Mouse (Mus musculus): ENCODE measurements around the gene Rab36. TPM values are rescaled to one million over a fixed set of nuclear protein-coding genes. Genes with fewer than 3 reads are reported as not detected.

Gene Rab36
- total and polyA plus RNA-seq, 2 experiments, result 0.18 to 0.70 TPM

DNA sequence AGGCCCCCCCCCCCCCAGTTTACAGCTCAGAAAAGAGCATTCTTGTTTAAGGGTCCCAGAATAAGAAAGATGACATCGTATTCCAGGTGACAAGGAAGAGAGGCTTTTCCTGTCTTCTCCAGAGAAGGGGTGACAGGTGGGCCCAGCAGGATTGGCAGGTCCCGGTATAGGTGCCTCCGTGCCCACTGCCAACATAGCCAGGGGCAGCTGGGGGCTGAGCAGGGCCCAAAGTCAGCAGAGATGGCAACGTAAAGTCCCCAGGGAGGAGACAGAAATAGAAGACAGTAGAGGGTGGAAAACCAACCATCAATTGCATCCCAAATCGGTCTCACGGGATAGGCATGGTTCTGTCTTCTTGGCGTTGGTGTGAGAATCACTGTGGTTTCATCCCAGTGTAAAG, 11.9 kb downstream of the Rab36 start:
- Histone ChIP-seq H3K27me3 (ENCODE audit: control insufficient read depth, insufficient read depth, low read length) (no peaks in the 10 kb centered on the region), H3K4me1 (ENCODE audit: control insufficient read depth, insufficient read depth, low read length) (peaks cover 34% of the 10 kb centered on the region), H3K79me2 (ENCODE audit: control insufficient read depth, insufficient read depth, low read length) (peaks cover 7% of the 10 kb centered on the region; the same call in 1 of the 2 replicates), H3K4me3 (ENCODE audit: insufficient read depth, low read depth, low read length) (no peak overlapping the region), H3K27ac (replicated peaks; ENCODE audit: insufficient read depth, low read depth, low read length) (no peak overlapping the region), H3K36me3 (ENCODE audit: control insufficient read depth, insufficient read depth, low read length) (no peaks in the 10 kb centered on the region), H3K9ac (ENCODE audit: low read depth, low read length) (no peak overlapping the region)
- DNase-seq (ENCODE audit: extremely low read depth, low read depth, low spot score), result no peak
- no peak for TF ChIP-seq CTCF (IDR thresholded peaks at IDR 0.05; ENCODE audit: low read depth, low read length)
- TF ChIP-seq POLR2A (IDR thresholded peaks at IDR 0.05; ENCODE audit: extremely low read depth, insufficient read depth, low read length), result no peak
- WGBS, result 98% methylated on average over 7 of the region's 7 CpGs

DNA sequence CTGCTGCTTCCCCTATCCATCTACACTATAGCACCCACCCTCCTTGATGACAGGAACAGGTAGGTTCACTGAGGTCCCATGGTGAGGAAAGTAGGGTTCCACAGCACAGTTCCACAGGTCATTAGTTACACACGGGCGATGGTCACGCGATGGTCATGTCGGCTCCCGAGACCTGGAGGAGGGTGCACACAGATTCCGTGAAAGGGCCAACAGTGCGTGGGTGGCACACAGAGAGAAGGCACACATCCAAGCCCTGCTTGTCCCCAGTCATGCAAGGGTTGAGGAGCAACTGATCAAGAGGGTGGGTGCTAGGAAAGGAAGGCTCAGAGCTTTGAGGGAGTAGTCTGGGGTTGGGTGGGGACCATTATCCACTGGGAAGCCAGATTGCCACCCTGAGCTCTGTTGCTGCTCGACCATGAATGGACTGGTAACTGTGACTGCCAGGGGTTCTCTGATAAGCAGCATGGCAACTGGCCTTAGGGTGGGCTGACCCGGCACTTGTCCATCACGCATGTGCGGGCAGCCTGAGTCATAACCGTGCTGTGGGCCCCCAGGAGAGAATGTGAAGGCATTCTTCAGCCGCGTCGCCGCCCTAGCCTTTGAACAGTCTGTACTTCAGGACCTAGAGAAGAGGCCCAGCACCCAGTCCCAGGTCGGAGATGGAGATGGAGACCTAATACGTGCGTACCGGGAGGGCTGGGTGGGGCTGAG, 14.7 kb downstream of the Rab36 start:
- TF ChIP-seq CTCF (IDR thresholded peaks at IDR 0.05; ENCODE audit: low read depth, low read length) (no peak), POLR2A (IDR thresholded peaks at IDR 0.05; ENCODE audit: extremely low read depth, insufficient read depth, low read length) (no peak)
- H3K9ac ChIP-seq (ENCODE audit: low read depth, low read length), result peak overlapping the region; percentile 8; the same call in 1 of the 2 replicates
- H3K79me2 ChIP-seq (ENCODE audit: control insufficient read depth, insufficient read depth, low read length), result peaks cover 7% of the 10 kb centered on the region; the same call in 1 of the 2 replicates
- peak overlapping the region; percentile 29; the same call in 1 of the 2 replicates for H3K4me3 ChIP-seq (ENCODE audit: insufficient read depth, low read depth, low read length)
- peak; percentile 55 for DNase-seq (ENCODE audit: extremely low read depth, low read depth, low spot score)
- 47% methylated on average over 21 of the region's 21 CpGs for WGBS
- H3K27ac ChIP-seq (replicated peaks; ENCODE audit: insufficient read depth, low read depth, low read length), result no peak overlapping the region; the same call in 1 of the 2 replicates
- H3K36me3 ChIP-seq (ENCODE audit: control insufficient read depth, insufficient read depth, low read length), result no peaks in the 10 kb centered on the region
- peaks cover 34% of the 10 kb centered on the region for H3K4me1 ChIP-seq (ENCODE audit: control insufficient read depth, insufficient read depth, low read length)
- H3K27me3 ChIP-seq (ENCODE audit: control insufficient read depth, insufficient read depth, low read length), result no peaks in the 10 kb centered on the region

DNA sequence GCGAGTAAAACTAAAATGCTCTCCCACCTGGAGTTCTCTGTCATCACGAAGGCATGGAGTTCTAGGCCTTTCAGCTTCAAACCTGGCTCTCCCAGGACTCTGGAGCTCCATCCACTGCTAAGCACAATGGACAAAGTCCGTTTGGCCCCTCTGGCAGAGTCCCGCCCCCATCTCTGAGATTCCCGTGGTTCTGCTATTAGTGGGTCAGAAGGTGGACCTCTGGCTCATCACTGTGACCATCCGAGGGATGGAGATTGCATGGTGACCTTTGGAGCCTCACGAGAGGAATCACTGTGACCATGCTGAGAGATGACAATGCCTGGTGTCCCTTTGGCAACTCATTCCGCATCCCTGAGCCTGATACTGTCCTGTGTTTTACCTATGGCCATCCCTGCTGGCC, 16.0 kb downstream of the Rab36 start:
- H3K27me3 ChIP-seq (ENCODE audit: control insufficient read depth, insufficient read depth, low read length), result no peaks in the 10 kb centered on the region
- 27% methylated on average over 8 of the region's 8 CpGs for WGBS
- TF ChIP-seq CTCF (IDR thresholded peaks at IDR 0.05; ENCODE audit: low read depth, low read length), result no peak
- TF ChIP-seq POLR2A (IDR thresholded peaks at IDR 0.05; ENCODE audit: extremely low read depth, insufficient read depth, low read length), result no peak
- peaks cover 34% of the 10 kb centered on the region for H3K4me1 ChIP-seq (ENCODE audit: control insufficient read depth, insufficient read depth, low read length)
- H3K36me3 ChIP-seq (ENCODE audit: control insufficient read depth, insufficient read depth, low read length), result no peaks in the 10 kb centered on the region
- peak overlapping the region; percentile 29 for H3K4me3 ChIP-seq (ENCODE audit: insufficient read depth, low read depth, low read length)
- peak overlapping the region; percentile 72 for H3K9ac ChIP-seq (ENCODE audit: low read depth, low read length)
- peak overlapping the region; percentile 84 for H3K27ac ChIP-seq (replicated peaks; ENCODE audit: insufficient read depth, low read depth, low read length)
- peak; percentile 99 for DNase-seq (ENCODE audit: extremely low read depth, low read depth, low spot score)
- H3K79me2 ChIP-seq (ENCODE audit: control insufficient read depth, insufficient read depth, low read length), result peaks cover 7% of the 10 kb centered on the region; the same call in 1 of the 2 replicates

DNA sequence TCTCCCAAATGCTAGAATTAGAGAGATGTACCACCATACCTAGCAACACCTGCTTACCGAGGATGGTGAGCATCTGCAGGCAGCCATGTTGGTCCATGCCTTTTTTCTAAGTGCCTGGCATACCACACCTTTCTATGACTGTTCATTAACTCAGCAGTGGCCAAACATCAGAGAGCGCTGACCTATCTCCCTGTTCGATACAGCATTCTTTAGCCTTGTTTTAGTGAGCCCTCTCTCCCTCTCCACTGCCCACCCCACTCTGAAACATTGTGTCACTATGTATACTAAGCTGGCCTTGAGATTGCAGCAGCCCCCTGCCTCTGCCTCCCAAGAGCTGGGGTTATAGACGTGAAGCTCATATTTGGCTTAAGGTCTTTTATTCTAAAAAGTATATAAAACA, 16.8 kb downstream of the Rab36 start:
- TF ChIP-seq POLR2A (IDR thresholded peaks at IDR 0.05; ENCODE audit: extremely low read depth, insufficient read depth, low read length) (no peak), CTCF (IDR thresholded peaks at IDR 0.05; ENCODE audit: low read depth, low read length) (no peak)
- H3K9ac ChIP-seq (ENCODE audit: low read depth, low read length), result peak overlapping the region; percentile 40
- peak overlapping the region; percentile 84 for H3K27ac ChIP-seq (replicated peaks; ENCODE audit: insufficient read depth, low read depth, low read length)
- 18% methylated on average over 4 of the region's 4 CpGs for WGBS
- H3K36me3 ChIP-seq (ENCODE audit: control insufficient read depth, insufficient read depth, low read length), result no peaks in the 10 kb centered on the region
- peaks cover 7% of the 10 kb centered on the region; the same call in 1 of the 2 replicates for H3K79me2 ChIP-seq (ENCODE audit: control insufficient read depth, insufficient read depth, low read length)
- H3K4me1 ChIP-seq (ENCODE audit: control insufficient read depth, insufficient read depth, low read length), result peaks cover 34% of the 10 kb centered on the region
- H3K27me3 ChIP-seq (ENCODE audit: control insufficient read depth, insufficient read depth, low read length), result no peaks in the 10 kb centered on the region
- H3K4me3 ChIP-seq (ENCODE audit: insufficient read depth, low read depth, low read length), result no peak overlapping the region
- DNase-seq (ENCODE audit: extremely low read depth, low read depth, low spot score), result peak; percentile 91

DNA sequence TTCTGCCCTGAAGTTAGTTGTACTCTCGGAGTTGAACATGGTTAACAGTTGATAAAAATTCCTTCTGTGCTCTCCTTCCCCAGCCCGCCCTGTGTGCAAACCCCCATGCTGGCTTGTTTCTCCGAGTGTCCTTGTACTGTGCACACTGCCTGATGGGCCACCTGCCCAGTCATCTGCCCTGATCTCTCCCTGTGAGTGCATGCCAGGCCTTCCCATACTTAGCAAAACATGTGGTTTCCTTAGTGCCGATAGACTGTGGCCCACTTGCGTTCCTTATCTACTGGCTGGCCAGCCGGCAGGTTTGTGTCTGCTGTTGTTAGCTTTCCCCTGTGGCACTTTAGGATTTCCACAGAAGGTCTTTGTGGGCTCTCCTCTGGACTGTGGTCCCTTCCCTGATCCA, 17.3 kb downstream of the Rab36 start:
- peak; percentile 94 for DNase-seq (ENCODE audit: extremely low read depth, low read depth, low spot score)
- 0 out of 2 replicates have a peak overlapping the region, but pooled peaks have one; percentile 7 for H3K9ac ChIP-seq (ENCODE audit: low read depth, low read length)
- no peak for TF ChIP-seq POLR2A (IDR thresholded peaks at IDR 0.05; ENCODE audit: extremely low read depth, insufficient read depth, low read length)
- TF ChIP-seq CTCF (IDR thresholded peaks at IDR 0.05; ENCODE audit: low read depth, low read length), result no peak
- H3K4me3 ChIP-seq (ENCODE audit: insufficient read depth, low read depth, low read length), result no peak overlapping the region
- no peaks in the 10 kb centered on the region for H3K27me3 ChIP-seq (ENCODE audit: control insufficient read depth, insufficient read depth, low read length)
- WGBS, result 10% methylated on average over 6 of the region's 6 CpGs
- H3K4me1 ChIP-seq (ENCODE audit: control insufficient read depth, insufficient read depth, low read length), result peaks cover 36% of the 10 kb centered on the region
- no peaks in the 10 kb centered on the region for H3K36me3 ChIP-seq (ENCODE audit: control insufficient read depth, insufficient read depth, low read length)
- peaks cover 7% of the 10 kb centered on the region; the same call in 1 of the 2 replicates for H3K79me2 ChIP-seq (ENCODE audit: control insufficient read depth, insufficient read depth, low read length)
- H3K27ac ChIP-seq (replicated peaks; ENCODE audit: insufficient read depth, low read depth, low read length), result peak overlapping the region; percentile 84

DNA sequence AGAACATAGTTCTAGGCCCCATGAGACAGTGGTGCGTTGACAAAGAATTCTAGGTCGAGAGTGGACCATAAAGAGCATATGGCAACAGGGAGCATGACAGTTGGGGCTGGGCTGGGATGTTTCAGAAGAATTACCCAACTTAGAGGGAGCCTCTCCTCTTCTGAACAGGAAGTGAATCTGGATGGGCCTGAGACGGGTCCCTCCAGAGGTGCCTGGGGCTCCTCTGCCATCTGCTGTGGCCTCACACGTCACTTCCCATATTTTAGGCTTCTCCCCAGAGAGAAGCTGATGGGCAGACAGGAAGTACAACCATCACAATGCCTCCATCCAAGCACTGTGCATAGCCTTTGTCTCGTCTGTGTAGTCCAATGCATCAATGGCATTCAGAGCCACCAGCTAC, 18.8 kb downstream of the Rab36 start:
- peak overlapping the region; percentile 55 for H3K27ac ChIP-seq (replicated peaks; ENCODE audit: insufficient read depth, low read depth, low read length)
- no peaks in the 10 kb centered on the region for H3K27me3 ChIP-seq (ENCODE audit: control insufficient read depth, insufficient read depth, low read length)
- no peak overlapping the region for H3K4me3 ChIP-seq (ENCODE audit: insufficient read depth, low read depth, low read length)
- WGBS, result 86% methylated on average over 5 of the region's 5 CpGs
- TF ChIP-seq CTCF (IDR thresholded peaks at IDR 0.05; ENCODE audit: low read depth, low read length), result no peak
- TF ChIP-seq POLR2A (IDR thresholded peaks at IDR 0.05; ENCODE audit: extremely low read depth, insufficient read depth, low read length), result no peak
- H3K36me3 ChIP-seq (ENCODE audit: control insufficient read depth, insufficient read depth, low read length), result no peaks in the 10 kb centered on the region
- DNase-seq (ENCODE audit: extremely low read depth, low read depth, low spot score), result no peak
- H3K9ac ChIP-seq (ENCODE audit: low read depth, low read length), result no peak overlapping the region
- peaks cover 40% of the 10 kb centered on the region for H3K4me1 ChIP-seq (ENCODE audit: control insufficient read depth, insufficient read depth, low read length)
- H3K79me2 ChIP-seq (ENCODE audit: control insufficient read depth, insufficient read depth, low read length), result peaks cover 7% of the 10 kb centered on the region; the same call in 1 of the 2 replicates
